Mouse (Mus musculus) adrenal gland, postnatal 14 days (tissue): ENCODE measurements around the gene Pdia2. TPM values are rescaled to one million over a fixed set of nuclear protein-coding genes. Genes with fewer than 3 reads are reported as not detected.
A peak's percentile ranks its signal among the peaks of the same experiment; 100 is the strongest.
"Not testable (repeated sequence)": the region's sequence is repeated elsewhere in the genome, so short reads cannot be mapped to it uniquely, and the experiment has no call there.

Experiments
- DNase-seq: peaks from one replicate; pipeline ENCODE4 v3.0.0; 2021; ENCODE audit warnings: mixed read lengths
- total RNA-seq: library from RNA; stranded (reverse); gene quantifications from 2 replicates; pipeline ENCODE4 v1.2.3, GENCODE M21; 2021

Gene Pdia2
- total RNA-seq, 1 experiment from 2014 or later = 1.5 TPM

DNA sequence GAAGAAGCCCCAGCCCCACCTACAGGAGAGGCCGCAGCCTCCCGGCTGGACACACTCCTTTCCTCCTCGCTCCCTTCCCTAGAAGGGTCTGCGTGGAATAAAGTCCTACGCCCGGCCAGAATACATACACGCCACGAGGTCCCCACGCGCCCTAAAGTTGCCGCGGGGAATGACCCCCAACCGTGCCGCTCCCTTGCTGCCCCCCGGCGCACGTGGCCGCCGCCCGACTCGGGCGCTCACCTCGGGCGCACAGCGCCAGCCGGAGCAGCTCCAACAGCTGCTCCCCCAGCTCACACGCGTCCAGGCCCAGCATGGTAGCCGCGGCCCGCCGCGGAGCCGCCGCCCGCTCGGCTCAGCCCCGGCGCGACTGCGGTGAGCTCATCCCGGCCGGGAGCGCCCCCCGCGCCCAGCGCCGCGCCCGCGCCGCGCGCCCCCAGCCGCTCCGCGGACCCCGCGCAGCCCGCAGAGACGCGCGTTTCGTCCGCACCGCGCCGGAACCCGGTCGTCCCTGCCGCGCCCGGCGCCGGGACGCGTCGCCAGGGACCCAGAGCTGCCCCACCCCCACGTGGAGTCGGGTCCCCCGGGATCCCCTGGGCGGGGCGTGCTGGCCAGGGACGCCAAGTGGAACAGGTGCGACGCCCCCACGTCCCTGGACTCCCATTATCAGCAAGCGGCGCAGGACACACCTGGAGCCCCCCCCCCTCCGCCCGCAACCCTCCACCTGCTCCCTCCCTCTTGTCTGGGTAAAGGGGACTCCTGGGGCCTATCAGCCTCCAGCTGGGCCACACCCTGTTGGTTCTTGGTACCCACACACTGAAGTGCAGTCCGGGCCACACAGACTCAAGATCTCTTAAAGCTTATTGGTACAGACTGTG lies 2.2 kb upstream of the Pdia2 start:
- DNase-seq = peak; percentile 59

DNA sequence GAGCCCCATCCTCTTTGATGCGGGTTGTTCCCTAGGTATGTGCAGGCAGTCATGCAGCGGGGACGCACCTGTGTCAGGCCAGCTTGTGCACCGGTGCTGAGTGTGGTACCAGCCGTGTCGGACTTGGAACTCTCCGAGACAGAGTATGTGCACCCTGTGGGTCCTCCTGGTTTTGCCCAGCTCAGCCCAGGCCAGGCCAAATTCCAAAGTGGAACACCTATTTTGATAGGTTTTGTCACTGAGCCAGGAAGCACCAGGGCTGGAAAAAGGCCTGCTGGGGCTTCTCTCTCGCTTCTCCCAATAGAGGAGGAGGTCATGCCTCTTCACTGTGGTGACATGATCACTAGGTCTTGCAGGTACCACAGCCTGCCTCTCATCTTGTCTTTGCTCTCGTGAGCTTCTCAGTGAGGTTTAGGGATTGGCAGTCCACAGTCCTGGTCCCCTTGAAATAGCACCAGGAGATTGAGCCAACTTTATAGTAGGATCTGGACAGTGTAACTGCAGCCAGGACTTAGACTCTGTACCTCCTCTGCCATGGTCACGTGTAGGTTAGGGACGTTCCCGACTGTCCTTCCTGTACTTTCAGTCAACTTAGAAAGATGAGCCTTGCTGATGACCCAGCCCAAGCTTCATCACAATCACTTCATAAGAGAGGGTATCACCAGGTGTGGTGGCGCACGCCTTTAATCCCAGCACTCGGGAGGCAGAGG lies 6.3 kb downstream of the Pdia2 start:
- DNase-seq = no peak

DNA sequence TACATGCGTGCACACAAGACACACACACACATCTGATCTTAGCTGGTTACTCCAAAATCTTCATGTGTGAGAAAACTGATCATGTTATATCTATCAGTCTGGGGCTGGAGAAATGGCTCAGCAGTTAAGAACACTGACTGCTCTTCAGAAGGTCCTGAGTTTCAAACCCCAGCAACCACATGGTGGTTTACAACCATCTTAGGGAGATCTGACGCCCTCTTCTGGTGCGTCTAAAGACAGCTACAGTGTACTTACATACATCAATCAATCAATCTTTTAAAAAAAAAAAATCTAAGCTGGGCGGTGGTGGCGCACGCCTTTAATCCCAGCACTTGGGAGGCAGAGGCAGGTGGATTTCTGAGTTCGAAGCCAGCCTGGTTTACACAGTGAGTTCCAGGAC lies 7.4 kb downstream of the Pdia2 start:
- DNase-seq = not testable (repeated sequence)

GRCm38 (mm10) chr17:26188091-26188805 lies 10.6 kb downstream of the Pdia2 start:
- no peak for DNase-seq

GRCm38 (mm10) chr17:26187592-26187991 lies 11.3 kb downstream of the Pdia2 start:
- DNase-seq = no peak

GRCm38 (mm10) chr17:26181179-26181578 lies 17.7 kb downstream of the Pdia2 start:
- no peak for DNase-seq

DNA sequence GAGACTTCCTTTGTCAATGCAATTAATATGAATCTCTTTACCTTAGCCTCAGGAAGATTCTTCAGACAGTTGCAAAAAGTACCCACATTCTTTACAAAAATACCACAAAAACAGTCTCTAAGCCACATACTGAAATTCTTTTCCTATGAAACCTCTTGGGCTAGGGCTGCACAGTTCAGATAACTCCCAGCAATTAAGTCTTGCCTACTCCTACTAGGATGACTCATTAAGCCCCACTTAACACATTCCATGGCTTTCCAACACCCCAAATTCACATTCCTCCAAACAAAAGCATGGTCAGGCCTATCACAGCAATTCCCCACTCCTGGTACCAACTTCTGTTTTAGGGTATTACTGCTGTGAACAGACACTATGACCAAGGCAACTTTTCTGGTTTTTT lies 20.3 kb downstream of the Pdia2 start:
- no peak for DNase-seq

- not testable (repeated sequence) for DNase-seq
These were observed 23.6 kb downstream of the Pdia2 start for GRCm38 (mm10) chr17:26175248-26175647.

- DNase-seq = no peak
These were observed 30.8 kb downstream of the Pdia2 start for GRCm38 (mm10) chr17:26168039-26168438.

DNA sequence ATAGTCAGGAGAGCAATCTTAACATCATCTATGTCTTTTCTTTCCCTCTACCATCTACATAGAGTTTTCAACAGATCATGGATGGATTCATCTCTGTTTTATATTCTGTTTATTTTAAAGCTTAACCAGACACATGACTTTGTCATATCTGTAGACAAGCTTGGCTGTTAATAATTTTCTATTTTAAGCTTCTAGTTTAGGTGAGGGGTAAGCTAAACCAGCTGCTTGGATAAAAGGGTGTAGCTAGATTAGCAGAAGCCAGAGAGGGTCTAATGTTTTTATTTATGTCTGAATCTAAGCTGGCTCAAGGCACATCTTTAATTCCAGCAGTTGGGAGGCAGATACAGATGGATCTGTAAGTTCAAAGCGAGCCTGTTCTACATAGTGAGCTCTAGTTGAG lies 36.2 kb downstream of the Pdia2 start:
- DNase-seq = no peak

GRCm38 (mm10) chr17:26151886-26152630 lies 46.8 kb downstream of the Pdia2 start:
- no peak for DNase-seq

DNA sequence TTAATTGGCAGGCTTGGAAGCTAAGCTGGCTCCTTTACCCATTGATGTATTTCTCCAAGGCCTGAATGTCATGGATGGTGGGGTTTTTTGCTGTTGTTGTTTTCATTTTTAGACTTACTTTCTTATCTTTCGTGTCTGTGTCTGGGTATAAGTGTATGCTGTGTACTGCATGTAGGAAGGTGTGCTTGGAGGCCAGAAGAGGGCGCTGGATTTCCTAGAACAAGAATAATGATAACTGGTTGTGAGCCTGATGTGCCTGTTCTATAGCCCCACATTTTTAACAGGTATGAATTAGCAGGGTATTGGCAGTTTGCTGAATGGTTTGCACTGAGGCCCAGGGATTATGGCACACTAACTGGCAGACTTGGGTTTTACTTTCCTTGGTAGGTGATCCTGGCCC lies 49.8 kb downstream of the Pdia2 start:
- DNase-seq = no peak

Other genes starting within 250 kb of the Pdia2 start
- gene A930017K11Rik, start 246.5 kb downstream of the Pdia2 start, total RNA-seq = not detected in 2 replicates
- gene Capn15, start 213.3 kb downstream of the Pdia2 start, total RNA-seq = 18.8 and 23.8 TPM in 2 replicates
- 18.6 and 19.0 TPM in 2 replicates for gene Rab11fip3, start 129.5 kb downstream of the Pdia2 start, total RNA-seq
- gene Decr2, start 108.8 kb downstream of the Pdia2 start, total RNA-seq = 34.2 and 42.3 TPM in 2 replicates
- gene Nme4, start 103.5 kb downstream of the Pdia2 start, total RNA-seq = 2.6 and 2.7 TPM in 2 replicates
- gene Tmem8, start 85.8 kb downstream of the Pdia2 start, total RNA-seq = 5.0 and 5.8 TPM in 2 replicates
- 77.5 and 87.3 TPM in 2 replicates for gene Mrpl28, start 75.6 kb downstream of the Pdia2 start, total RNA-seq
- gene Axin1, start 60.4 kb downstream of the Pdia2 start, total RNA-seq = 32.8 and 43.1 TPM in 2 replicates
- gene Rgs11, start 3.9 kb upstream of the Pdia2 start, total RNA-seq = 17.9 and 20.4 TPM in 2 replicates
- 8.5 and 9.2 TPM in 2 replicates for gene Arhgdig, start 8.7 kb upstream of the Pdia2 start, total RNA-seq
- gene Fam234a, start 45.2 kb upstream of the Pdia2 start, total RNA-seq = 97.7 and 98.1 TPM in 2 replicates
- gene Luc7l, start 53.8 kb upstream of the Pdia2 start, total RNA-seq = 56.1 and 59.3 TPM in 2 replicates
- 50.0 and 51.1 TPM in 2 replicates for gene Neurl1b, start 215.7 kb upstream of the Pdia2 start, total RNA-seq